Mouse (Mus musculus) kidney, adult 2 months (tissue): ENCODE measurements around the gene Fam219a.

Experiments used
- CTCF ChIP-seq: fragments of 200-500 bp; conservative IDR thresholded peaks from 2 replicates; pipeline ENCODE4 v1.5.1; 2011; ENCODE audit warnings: low read depth, mild to moderate bottlenecking, control low read depth, low read length, moderate library complexity, mixed read lengths; ENCODE audit not compliant: insufficient read depth, insufficient read length
- POLR2A ChIP-seq: fragments of 200-500 bp; IDR thresholded peaks from one replicate; pipeline ENCODE4 v1.6.1; 2011; ENCODE audit warnings: low read depth, low read length, control low read depth

GRCm38 (mm10) chr4:41507998-41508397 is 61.3 kb downstream of the Fam219a start:
- TF ChIP-seq POLR2A (no peak), CTCF (no peak)
